Mouse (Mus musculus) MEL (cell line): ENCODE data around the gene Isg20l2. TPM values are rescaled to one million over a fixed set of nuclear protein-coding genes. Genes with fewer than 3 reads are reported as not detected.
A peak's percentile ranks its signal among the peaks of the same experiment; 100 is the strongest.

Experiments used
- DNase-seq: peaks from one replicate; pipeline ENCODE4 v3.0.0; 2011; ENCODE audit warnings: low read depth, low spot score
- H3K27ac ChIP-seq: 2 replicates; pipeline ENCODE4 v1.5.1; 2012; ENCODE audit warnings: low read depth, mild to moderate bottlenecking, control low read depth, low read length, moderate library complexity; ENCODE audit not compliant: control insufficient read depth
- H3K27me3 ChIP-seq, 2 experiments: fragments of 150-350 bp in 1 of 2; sonication (generic) in 1 of 2; 2 replicates each; pipeline ENCODE4 v1.6.1; 2012; ENCODE audit warnings: low read length in 2 of 2, mild to moderate bottlenecking in 2 of 2, improper control_type of control experiment in 1 of 2, moderate library complexity in 1 of 2; ENCODE audit not compliant: insufficient read depth in 2 of 2, control insufficient read depth in 1 of 2
- H3K36me3 ChIP-seq, 2 experiments: 2 replicates each; pipeline ENCODE4 v1.6.1; 2012 to 2014; ENCODE audit warnings: low read length in 2 of 2, improper control_type of control experiment in 1 of 2, inconsistent platforms in 1 of 2, mild to moderate bottlenecking in 1 of 2; ENCODE audit not compliant: insufficient read depth in 2 of 2, control insufficient read depth in 1 of 2
- H3K4me1 ChIP-seq, 2 experiments: fragments of 150-350 bp in 1 of 2; sonication (generic) in 1 of 2; 2 replicates each; pipeline ENCODE4 v1.6.1; 2012; ENCODE audit warnings: low read length in 2 of 2, improper control_type of control experiment in 1 of 2, mild to moderate bottlenecking in 1 of 2; ENCODE audit not compliant: insufficient read depth in 2 of 2, control insufficient read depth in 1 of 2
- H3K4me3 ChIP-seq, 2 experiments: fragments of 150-350 bp in 1 of 2; sonication (generic) in 1 of 2; 2 replicates each; pipeline ENCODE4 v1.5.1; 2012; ENCODE audit warnings: low read depth in 2 of 2, low read length in 2 of 2, mild to moderate bottlenecking in 2 of 2, moderate library complexity in 2 of 2, control low read depth in 1 of 2, improper control_type of control experiment in 1 of 2; ENCODE audit not compliant: control insufficient read depth in 1 of 2, insufficient read depth in 1 of 2
- H3K79me2 ChIP-seq: 2 replicates; pipeline ENCODE4 v1.6.1; 2012; ENCODE audit warnings: mild to moderate bottlenecking, low read length, moderate library complexity; ENCODE audit not compliant: control insufficient read depth, poor library complexity, insufficient read depth
- H3K9ac ChIP-seq: 2 replicates; pipeline ENCODE4 v1.6.1; 2012; ENCODE audit warnings: low read depth, mild to moderate bottlenecking, control low read depth, low read length, moderate library complexity; ENCODE audit not compliant: control insufficient read depth, poor library complexity, severe bottlenecking
- H3K9me3 ChIP-seq: fragments of 150-350 bp; sonication (generic); replicated peaks from 2 replicates; pipeline ENCODE4 v1.6.1; 2012; ENCODE audit warnings: mild to moderate bottlenecking, low read length, improper control_type of control experiment, moderate library complexity; ENCODE audit not compliant: insufficient read depth
- BHLHE40 ChIP-seq: IDR thresholded peaks from 2 replicates; pipeline ENCODE4 v1.6.1; 2012; ENCODE audit warnings: low read depth, mild to moderate bottlenecking, inconsistent platforms, low read length, improper control_type of control experiment, borderline replicate concordance
- GABPA ChIP-seq: IDR thresholded peaks from 2 replicates; pipeline ENCODE4 v1.6.1; 2012; ENCODE audit warnings: low read depth, mild to moderate bottlenecking, inconsistent platforms, low read length, improper control_type of control experiment, moderate library complexity
- HCFC1 ChIP-seq: IDR thresholded peaks from 2 replicates; pipeline ENCODE4 v1.6.1; 2012; ENCODE audit warnings: low read depth, mild to moderate bottlenecking, inconsistent platforms, low read length, improper control_type of control experiment, moderate library complexity
- JUND ChIP-seq: IDR thresholded peaks from 2 replicates; pipeline ENCODE4 v1.6.1; 2011; ENCODE audit warnings: low read depth, mild to moderate bottlenecking, improper control_type of control experiment, low read length
- KAT2A ChIP-seq: conservative IDR thresholded peaks from 2 replicates; pipeline ENCODE4 v1.6.1; 2012; ENCODE audit warnings: low read depth, low read length, improper control_type of control experiment, inconsistent platforms
- MEF2A ChIP-seq: IDR thresholded peaks from 2 replicates; pipeline ENCODE4 v1.6.1; 2014; ENCODE audit warnings: low read depth, mild to moderate bottlenecking, inconsistent platforms, low read length, improper control_type of control experiment; ENCODE audit not compliant: poor library complexity, insufficient replicate concordance, severe bottlenecking; ENCODE audit errors: extremely low read depth
- MYB ChIP-seq: IDR thresholded peaks from 2 replicates; pipeline ENCODE4 v1.6.1; 2011; ENCODE audit warnings: mild to moderate bottlenecking, low read depth, low read length, improper control_type of control experiment
- POLR2AphosphoS2 ChIP-seq: IDR thresholded peaks from 2 replicates; pipeline ENCODE4 v1.6.1; 2011; ENCODE audit warnings: low read length, improper control_type of control experiment
- RCOR1 ChIP-seq: IDR thresholded peaks from 2 replicates; pipeline ENCODE4 v1.6.1; 2012; ENCODE audit warnings: low read depth, mild to moderate bottlenecking, inconsistent platforms, low read length, improper control_type of control experiment
- TBP ChIP-seq: IDR thresholded peaks from 2 replicates; pipeline ENCODE4 v1.8.0; 2011; ENCODE audit warnings: low read depth, low read length, improper control_type of control experiment
- TCF12 ChIP-seq: IDR thresholded peaks from 2 replicates; pipeline ENCODE4 v1.6.1; 2014; ENCODE audit warnings: low read depth, mild to moderate bottlenecking, inconsistent platforms, low read length, improper control_type of control experiment, moderate library complexity
- USF2 ChIP-seq, 2 experiments: IDR thresholded peaks; 2 replicates each; pipeline ENCODE4 v1.6.1; 2011 to 2012; ENCODE audit warnings: improper control_type of control experiment in 2 of 2, low read length in 2 of 2, borderline replicate concordance in 1 of 2, inconsistent platforms in 1 of 2, low read depth in 1 of 2, mild to moderate bottlenecking in 1 of 2; ENCODE audit not compliant: insufficient read depth in 1 of 2
- ZC3H11A ChIP-seq: IDR thresholded peaks from 2 replicates; pipeline ENCODE4 v1.6.1; 2012; ENCODE audit warnings: low read depth, mild to moderate bottlenecking, inconsistent platforms, low read length, improper control_type of control experiment
- ZKSCAN1 ChIP-seq: IDR thresholded peaks from 2 replicates; pipeline ENCODE4 v1.6.1; 2012; ENCODE audit warnings: low read depth, mild to moderate bottlenecking, inconsistent platforms, low read length, improper control_type of control experiment, moderate library complexity
- polyA plus RNA-seq, 2 experiments: library from polyadenylated mRNA; stranded (reverse) in 1 of 2; unstranded in 1 of 2; fragments of >175 nt in 1 of 2; fragments of >200 nt in 1 of 2; gene quantifications; 2 replicates each; pipeline versions ENCODE4 v1.2.1 to v1.2.4; 2012; ENCODE audit warnings: low replicate concordance in 2 of 2, low read depth in 1 of 2; ENCODE audit not compliant: insufficient read length in 2 of 2, insufficient read depth in 1 of 2, missing spikeins in 1 of 2
- total RNA-seq: library from RNA; depleted of rRNA; stranded (reverse); fragments of 300-350 nt; gene quantifications from 2 replicates; pipeline ENCODE4 v1.2.3, GENCODE M21; 2012

Isg20l2 gene
- total and polyA plus RNA-seq, 3 experiments = 45.0 to 71.8 TPM; not detected in 1

GRCm38 (mm10) chr3:87909381-87909780, 20.7 kb upstream of the Isg20l2 start:
- Histone ChIP-seq H3K4me1 (peaks cover 0 to 33% of the 10 kb centered on the region in 2 experiments; a peak in 3 of 4 replicates), H3K27ac (peak overlapping the region; percentile 85), H3K9me3 (no peaks in the 10 kb centered on the region), H3K79me2 (peaks cover 76% of the 10 kb centered on the region), H3K4me3 (peak overlapping the region in 1 of 2 experiments; percentile 82; a peak in 2 of 4 replicates), H3K27me3 (no peaks in the 10 kb centered on the region), H3K9ac (peak overlapping the region; percentile 97), H3K36me3 (peaks cover 13 to 50% of the 10 kb centered on the region in 2 experiments)
- TF ChIP-seq MEF2A (no peak), GABPA (no peak), ZKSCAN1 (no peak), USF2 (IDR thresholded peaks at IDR 0.05; ENCODE audit: borderline replicate concordance in 1 of 2, insufficient read depth in 1 of 2, low read depth in 1 of 2, low read length in 2 of 2) (no peak), HCFC1 (no peak), TBP (no peak), TCF12 (no peak), BHLHE40 (no peak), POLR2AphosphoS2 (no peak), ZC3H11A (no peak), JUND (no peak), KAT2A (no peak)
- DNase-seq = no peak

GRCm38 (mm10) chr3:87909874-87910273, 20.2 kb upstream of the Isg20l2 start:
- Histone ChIP-seq H3K4me1 (peaks cover 0 to 33% of the 10 kb centered on the region in 2 experiments; a peak in 3 of 4 replicates), H3K36me3 (peaks cover 13 to 50% of the 10 kb centered on the region in 2 experiments), H3K9ac (peak overlapping the region; percentile 97), H3K4me3 (peak overlapping the region in 1 of 2 experiments; percentile 82; a peak in 1 of 4 replicates), H3K27me3 (no peaks in the 10 kb centered on the region), H3K27ac (peak overlapping the region; percentile 27), H3K9me3 (no peaks in the 10 kb centered on the region), H3K79me2 (peaks cover 76% of the 10 kb centered on the region)
- DNase-seq = no peak
- TF ChIP-seq MYB (no peak), GABPA (no peak), RCOR1 (no peak), BHLHE40 (no peak)
